Mouse (Mus musculus) NIH3T3 (cell line): Measurements from ENCODE around the gene Fkbp9.

Source experiments
- DNase-seq: peaks from one replicate; pipeline ENCODE4 v3.0.0-alpha.2; 2012; ENCODE audit warnings: low read depth

Gene Fkbp9

GRCm38 (mm10) chr6:56831697-56832406 lies at the start of gene Fkbp9:
TSS of gene Fkbp9 (plus strand) at chr6:56832059.
- peak; percentile 96 for DNase-seq

GRCm38 (mm10) chr6:56783561-56784272 lies 48.1 kb upstream of the Fkbp9 start:
- no peak for DNase-seq

- DNase-seq, result no peak
Observed at GRCm38 (mm10) chr6:56785068-56785467, 46.8 kb upstream of the Fkbp9 start.

GRCm38 (mm10) chr6:56787668-56788067 lies 44.2 kb upstream of the Fkbp9 start:
- no peak for DNase-seq

DNA sequence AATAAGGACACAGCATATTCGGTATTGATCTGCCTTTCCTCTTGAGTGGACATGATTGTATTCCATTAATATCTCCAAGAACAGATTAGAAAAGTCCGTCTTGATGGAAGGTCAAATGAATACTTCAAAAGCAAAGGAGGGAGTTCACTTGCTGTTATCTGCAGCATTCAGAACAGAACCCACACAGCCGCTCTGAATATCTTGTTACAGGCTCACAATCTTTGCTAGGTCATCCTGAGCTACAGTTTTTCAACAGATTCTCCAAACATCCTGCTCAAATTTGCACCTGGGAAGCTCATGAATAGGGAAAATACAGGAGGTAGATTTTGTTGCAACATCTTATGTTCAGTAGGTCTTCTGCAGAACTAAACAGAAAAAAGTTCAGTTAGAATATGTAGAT lies 42.5 kb upstream of the Fkbp9 start:
- no peak for DNase-seq

- DNase-seq, result no peak
Observed at GRCm38 (mm10) chr6:56794834-56795233, 37.0 kb upstream of the Fkbp9 start.

DNA sequence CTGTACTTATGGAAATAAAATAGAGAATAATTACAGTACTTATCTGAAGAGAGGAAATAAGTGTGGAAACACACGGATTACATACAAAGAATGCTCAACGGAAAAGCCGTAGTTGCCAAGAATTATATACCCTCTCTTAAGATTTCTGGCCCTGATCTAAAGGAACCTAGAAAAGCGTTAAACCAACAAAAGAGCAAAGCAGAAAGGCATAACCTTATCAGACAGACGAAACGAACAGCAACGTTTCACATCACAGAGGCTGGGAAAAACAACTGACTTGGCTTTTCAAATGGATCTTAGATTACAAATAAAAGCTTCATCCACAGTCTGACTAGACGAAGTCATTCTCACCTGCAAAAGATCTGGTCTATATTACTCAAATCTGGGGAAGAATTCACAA lies 35.6 kb upstream of the Fkbp9 start:
- no peak for DNase-seq

- DNase-seq, result peak; percentile 66
Observed at GRCm38 (mm10) chr6:56796668-56797141, 35.2 kb upstream of the Fkbp9 start.

DNA sequence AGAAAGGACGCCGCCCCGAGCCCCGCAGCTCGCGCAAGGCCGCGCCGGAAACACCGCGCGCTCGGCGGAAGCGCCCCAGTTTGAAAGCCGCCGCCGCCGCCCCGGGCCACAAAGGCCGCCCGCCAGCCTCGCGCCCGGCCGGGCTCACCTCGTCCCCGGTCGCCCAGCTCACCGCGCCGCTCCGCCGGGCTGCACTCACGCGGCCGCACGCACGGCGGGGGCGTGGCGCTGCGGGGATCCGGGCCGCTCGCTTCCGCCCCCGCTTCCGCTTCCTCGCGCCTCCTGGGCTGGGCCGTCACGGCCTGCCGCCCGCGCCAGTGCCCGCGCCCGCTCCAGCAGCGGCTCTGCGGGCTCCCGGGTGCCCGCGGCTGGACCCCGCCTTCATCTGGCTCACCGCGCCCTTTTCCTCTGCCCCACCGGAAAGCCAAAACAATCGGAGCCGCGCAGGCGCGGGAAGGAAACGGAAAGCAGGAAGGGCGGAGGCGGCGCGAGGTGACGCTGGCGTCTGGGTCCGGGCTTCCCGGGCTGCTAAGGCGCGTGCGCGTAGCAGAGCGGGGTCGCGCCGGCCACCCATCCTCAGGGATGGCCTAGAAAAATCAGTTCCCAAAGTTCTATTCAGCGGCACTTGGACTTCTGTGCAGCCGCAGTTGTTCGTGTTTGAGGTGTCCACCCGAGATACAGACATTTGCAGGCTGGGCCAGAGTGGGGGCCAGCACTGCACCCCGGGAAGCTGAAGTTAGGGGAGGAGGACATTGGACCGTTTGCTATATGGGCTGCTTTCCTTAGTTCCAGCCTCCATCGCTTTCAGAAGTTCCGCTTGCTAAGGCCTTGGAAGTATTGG lies 34.3 kb upstream of the Fkbp9 start, which contains the start of gene Kbtbd2:
Gene Kbtbd2, minus strand, starts transcription at position 503 of the 841 bp plus-strand sequence.
- peak; percentile 98 for DNase-seq

DNA sequence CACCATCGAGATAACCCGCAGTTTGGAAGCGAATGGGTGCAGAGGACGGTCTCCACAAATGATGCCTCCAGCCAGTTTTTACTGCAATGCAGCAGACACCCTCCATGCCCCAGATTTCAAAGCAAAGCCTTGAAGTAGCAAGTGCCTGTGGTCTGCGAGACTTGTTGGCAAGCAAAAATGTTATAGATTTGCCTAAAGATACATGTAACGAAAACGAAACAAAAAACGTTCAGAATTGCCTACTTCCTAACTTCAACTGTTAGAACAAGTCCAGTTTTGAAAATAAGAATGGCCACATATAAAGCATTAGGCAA lies 33.8 kb upstream of the Fkbp9 start:
- no peak for DNase-seq

DNA sequence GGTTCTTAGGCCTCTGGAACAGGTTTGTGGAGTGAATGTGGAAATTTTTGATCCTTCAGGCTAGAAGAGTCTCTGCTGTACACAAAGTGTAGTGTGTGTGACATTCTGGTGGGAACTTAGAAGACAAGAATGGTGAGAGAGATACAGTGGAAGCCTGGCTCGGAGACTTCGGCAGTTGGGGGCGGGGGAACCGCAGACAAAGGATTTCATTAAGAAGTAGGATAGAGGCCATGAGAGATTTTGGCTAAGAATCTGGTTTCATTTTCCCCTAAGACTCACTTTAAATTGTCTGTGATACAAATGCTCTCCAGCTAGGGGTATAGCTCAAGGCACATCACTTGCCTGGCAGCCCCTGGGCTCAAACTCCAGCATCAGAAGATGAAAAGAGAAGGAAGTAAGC lies 26.8 kb upstream of the Fkbp9 start:
- DNase-seq, result no peak

- DNase-seq, result no peak
Observed at GRCm38 (mm10) chr6:56806195-56806594, 25.7 kb upstream of the Fkbp9 start.

GRCm38 (mm10) chr6:56808656-56809055 lies 23.2 kb upstream of the Fkbp9 start:
- DNase-seq, result peak; percentile 86

GRCm38 (mm10) chr6:56813332-56813731 lies 18.5 kb upstream of the Fkbp9 start:
- peak; percentile 45 for DNase-seq

DNA sequence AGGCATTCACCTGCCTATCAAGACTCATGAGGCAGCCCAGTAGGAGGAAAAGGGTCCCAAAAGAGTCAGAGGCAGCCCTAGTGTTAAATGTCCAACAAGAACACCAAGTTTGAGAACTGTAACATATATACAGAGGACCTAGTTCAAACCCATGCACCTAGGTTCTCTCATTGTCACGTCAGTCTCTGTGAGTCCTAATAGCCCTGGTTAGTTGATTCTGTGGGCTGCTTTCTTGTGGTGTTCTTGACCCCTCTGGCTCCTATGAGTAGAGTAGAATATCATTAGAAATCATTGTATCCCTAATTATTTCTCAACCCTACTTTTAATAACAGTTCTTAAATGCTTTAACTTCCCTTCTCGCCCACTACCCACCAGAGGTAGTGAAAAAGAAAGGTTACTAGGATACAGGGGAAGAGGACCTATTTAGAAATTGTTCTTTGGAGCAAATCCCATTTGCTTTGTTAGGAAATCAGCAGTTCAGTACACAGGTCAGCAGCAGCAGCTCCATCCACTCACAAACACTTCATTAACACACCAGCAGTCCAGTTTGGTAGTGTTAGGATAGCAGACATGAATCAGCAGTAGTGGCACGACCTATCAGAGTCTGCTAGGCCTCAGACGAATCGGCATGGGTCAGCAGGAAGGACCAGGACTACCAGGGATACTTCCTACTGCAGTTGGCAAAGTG lies 13.3 kb upstream of the Fkbp9 start:
- DNase-seq, result no peak

GRCm38 (mm10) chr6:56819124-56819487 lies 12.8 kb upstream of the Fkbp9 start:
- no peak for DNase-seq

DNA sequence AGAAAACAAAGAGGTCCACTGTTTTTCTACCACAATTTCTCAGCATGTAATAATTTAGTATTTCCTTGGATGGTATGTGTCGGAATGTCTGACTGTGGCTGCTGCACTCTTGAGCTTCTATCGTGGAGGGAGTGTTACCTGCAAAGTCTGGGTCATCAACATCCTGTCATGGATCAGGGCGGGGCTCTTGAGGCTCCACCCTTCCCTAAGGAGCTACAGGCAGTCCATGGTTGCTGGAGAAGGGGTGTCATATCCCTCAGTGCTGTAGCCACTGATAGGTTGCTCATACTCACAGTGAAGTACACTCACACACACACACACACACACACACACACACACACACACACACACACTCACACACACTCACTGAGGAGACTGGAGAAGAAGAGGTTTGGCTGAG lies 6.2 kb upstream of the Fkbp9 start:
- no peak for DNase-seq

GRCm38 (mm10) chr6:56832407-56832796 lies 543 bp downstream of the Fkbp9 start:
- DNase-seq, result peak; percentile 52

- DNase-seq, result peak; percentile 43
Observed at GRCm38 (mm10) chr6:56832830-56833229, 971 bp downstream of the Fkbp9 start.

DNA sequence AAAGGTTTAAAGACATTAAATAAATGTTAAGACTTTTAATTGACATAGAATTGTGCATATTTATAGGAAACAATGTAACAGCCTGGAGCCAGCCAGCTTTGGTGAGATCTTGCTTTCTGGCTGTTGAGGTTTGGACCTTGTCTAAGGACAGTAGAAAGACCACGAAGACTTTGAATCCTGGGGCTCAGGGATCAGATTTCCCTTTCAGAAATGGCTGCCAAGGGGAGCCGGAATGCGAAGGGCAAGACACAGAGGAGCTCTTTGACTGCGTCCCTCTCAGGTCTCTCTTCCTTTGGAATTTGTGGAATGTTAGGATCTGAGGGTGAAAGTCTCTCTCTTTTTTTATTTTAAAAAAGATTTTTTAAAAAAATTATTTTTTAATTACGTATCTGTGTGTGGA lies 2.9 kb downstream of the Fkbp9 start:
- no peak for DNase-seq

- DNase-seq, result no peak
Observed at GRCm38 (mm10) chr6:56835532-56835931, 3.7 kb downstream of the Fkbp9 start.

DNA sequence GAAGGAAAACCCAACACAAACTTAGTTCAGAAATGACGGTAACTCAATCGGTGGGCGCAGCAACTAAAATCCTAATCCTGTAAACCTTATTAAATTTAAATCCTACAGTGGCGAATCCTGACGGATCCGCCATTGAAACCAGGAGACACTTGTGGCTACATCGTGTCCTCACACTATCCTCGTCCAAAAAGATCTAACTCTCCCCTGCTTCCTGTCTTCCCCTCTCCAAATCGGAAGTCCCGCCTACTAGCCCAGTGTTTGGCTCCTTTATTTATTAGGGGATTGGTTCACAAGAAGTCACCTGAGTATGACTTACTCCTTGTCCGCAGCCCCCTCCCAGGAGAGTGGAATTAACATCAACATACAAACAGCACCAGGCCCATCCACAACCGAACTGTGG lies 5.3 kb downstream of the Fkbp9 start:
- no peak for DNase-seq
